Mouse (Mus musculus) liver, embryonic 15.5 days (tissue): Measurements from ENCODE around the gene Ap1s3. TPM values are rescaled to one million over a fixed set of nuclear protein-coding genes. Genes with fewer than 3 reads are reported as not detected.

Experiments
- ATAC-seq: fragments of 200-750 bp; cut with Nextera tagmentation; 2 replicates; pipeline ENCODE4 v1.8.0; 2017; ENCODE audit warnings: moderate number of reproducible peaks, mild to moderate bottlenecking, moderate library complexity; ENCODE audit not compliant: insufficient read depth
- H3K27ac ChIP-seq: fragments of 300-500 bp; sonication (generic); replicated peaks from 2 replicates; pipeline ENCODE4 v1.5.1; 2015; ENCODE audit warnings: mild to moderate bottlenecking, inconsistent platforms
- H3K27me3 ChIP-seq: fragments of 300-500 bp; sonication (generic); 2 replicates; pipeline ENCODE4 v1.6.1; 2015; ENCODE audit warnings: mild to moderate bottlenecking, inconsistent platforms
- H3K36me3 ChIP-seq: fragments of 300-500 bp; sonication (generic); replicated peaks from 2 replicates; pipeline ENCODE4 v1.6.1; 2015; ENCODE audit warnings: moderate library complexity, mild to moderate bottlenecking, inconsistent platforms
- H3K4me1 ChIP-seq: fragments of 300-500 bp; sonication (generic); replicated peaks from 2 replicates; pipeline ENCODE4 v1.6.1; 2015; ENCODE audit warnings: inconsistent platforms
- H3K4me2 ChIP-seq: fragments of 300-500 bp; sonication (generic); 2 replicates; pipeline ENCODE4 v1.6.1; 2015; ENCODE audit warnings: moderate library complexity, mild to moderate bottlenecking, inconsistent platforms
- H3K4me3 ChIP-seq: fragments of 300-500 bp; sonication (generic); replicated peaks from 2 replicates; pipeline ENCODE4 v1.5.1; 2015; ENCODE audit warnings: mild to moderate bottlenecking, inconsistent platforms
- H3K9ac ChIP-seq: fragments of 300-500 bp; sonication (generic); 2 replicates; pipeline ENCODE4 v1.6.1; 2015; ENCODE audit warnings: moderate library complexity, mild to moderate bottlenecking, inconsistent platforms
- H3K9me3 ChIP-seq: fragments of 300-500 bp; sonication (generic); replicated peaks from 2 replicates; pipeline ENCODE4 v1.6.1; 2016; ENCODE audit warnings: inconsistent platforms
- WGBS: fragments of 180-500 bp; shearing (Covaris S2); methylation state at CpG from one replicate; pipeline ENCODE4 v1.1.7; 2015; ENCODE audit warnings: mixed read lengths; ENCODE audit not compliant: insufficient replicate concordance; 5-methylcytosine and 5-hydroxymethylcytosine counted together
- polyA plus RNA-seq: library from polyadenylated mRNA; unstranded; fragments of >200 nt; fragmentation: Nextera tagmentation; extraction: Ambion mirVana; gene quantifications from 2 replicates; pipeline ENCODE4 v1.2.1, GENCODE M21; 2015

Ap1s3 gene
- polyA plus RNA-seq = 0.09 and 0.24 TPM in 2 replicates

DNA sequence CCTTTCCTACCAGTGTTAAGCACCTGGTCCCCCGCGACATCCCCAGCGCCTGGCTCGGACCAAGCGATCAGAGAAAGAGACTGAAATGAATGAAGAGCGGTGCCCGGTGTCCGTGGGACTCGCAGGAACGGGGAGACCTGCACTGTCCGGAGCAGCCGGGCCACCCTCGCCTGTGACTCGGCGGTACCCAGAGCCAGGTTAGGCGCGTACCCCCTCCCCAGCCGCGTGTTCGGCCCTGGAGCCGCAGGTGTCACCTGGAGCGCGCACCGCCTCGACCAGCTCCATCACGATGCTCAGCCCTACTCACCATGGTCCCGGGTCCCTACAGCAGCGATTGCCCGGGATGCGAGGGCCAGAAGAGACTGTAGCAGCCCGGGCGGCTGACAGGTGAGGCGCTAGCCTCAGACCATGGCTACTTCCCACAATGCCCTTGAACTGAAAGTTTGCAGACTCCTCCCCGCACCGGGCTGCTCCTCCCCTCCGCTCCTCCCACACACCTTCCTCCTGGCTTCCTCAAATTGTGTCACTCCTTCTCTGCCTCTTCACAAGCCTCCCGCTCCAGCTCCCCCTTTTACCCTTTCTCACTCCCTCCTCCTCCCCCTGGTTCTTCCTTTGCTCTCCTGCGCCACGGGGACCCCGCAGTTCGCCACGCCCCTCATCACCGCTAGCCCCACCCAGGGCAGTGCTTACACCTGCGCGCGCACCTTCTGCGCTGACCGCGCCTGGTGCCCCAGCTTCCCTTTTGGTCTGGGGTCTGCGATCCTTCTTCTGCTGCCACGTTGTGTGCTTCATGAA, at the start of gene Ap1s3:
TSS of gene Ap1s3 (minus strand) at position 430 of the 795 bp plus-strand sequence.
- Histone ChIP-seq H3K27me3 (peaks cover 32% of the 10 kb centered on the region), H3K27ac (no peak within 1 kb of the TSS), H3K4me3 (peak within 1 kb of the TSS; percentile 70), H3K9me3 (no peaks in the 10 kb centered on the region), H3K4me1 (peaks cover 11% of the 10 kb centered on the region), H3K4me2 (peak within 1 kb of the TSS; percentile 90), H3K9ac (peak within 1 kb of the TSS; percentile 57), H3K36me3 (no peaks in the 10 kb centered on the region)
- ATAC-seq = peak; percentile 91
- WGBS = under 1% methylated on average over 51 of the region's 51 CpGs

DNA sequence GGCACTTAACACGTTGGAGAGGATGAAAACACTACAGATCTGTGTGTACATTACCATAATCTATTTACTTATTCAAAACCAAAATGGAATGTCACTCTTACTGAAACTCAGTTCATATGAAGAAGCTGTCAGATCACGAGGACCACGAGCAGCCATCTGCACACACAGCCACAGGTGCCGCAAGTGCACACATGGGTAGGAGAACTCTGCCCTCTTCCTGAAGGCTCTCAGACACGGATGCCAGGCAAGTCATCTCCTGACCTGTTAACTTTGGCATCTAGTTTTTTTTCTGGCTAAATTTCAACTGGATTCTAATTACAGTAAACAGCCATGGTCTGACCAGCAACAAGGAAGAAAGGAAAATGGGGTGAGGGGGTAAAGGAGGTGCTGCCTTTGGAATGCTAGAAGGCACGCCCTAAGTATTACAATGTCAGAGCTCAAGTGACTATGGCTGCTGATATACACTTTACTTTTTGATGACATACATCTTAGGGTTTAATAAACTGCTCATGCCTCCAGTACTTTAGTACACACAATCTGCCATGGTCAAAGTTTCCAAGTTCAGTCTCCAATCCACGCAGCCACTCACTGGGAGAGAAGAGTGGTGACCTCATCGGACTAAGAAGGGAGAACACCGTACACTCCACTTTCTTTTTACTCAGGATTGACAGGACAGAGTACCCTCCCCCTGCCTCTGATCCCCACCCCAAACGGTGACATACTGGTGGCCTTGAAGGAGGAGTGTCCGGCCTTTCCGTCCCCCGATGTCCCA, 42.6 kb upstream of the Ap1s3 start:
- H3K27ac ChIP-seq = no peak overlapping the region
- WGBS = 73% methylated on average over 13 of the region's 13 CpGs
- no peak for ATAC-seq
- H3K36me3 ChIP-seq = peaks cover 13% of the 10 kb centered on the region
- no peaks in the 10 kb centered on the region for H3K27me3 ChIP-seq
- no peak overlapping the region for H3K4me2 ChIP-seq
- H3K4me1 ChIP-seq = 0 out of 2 replicates have a peak, but pooled peaks cover 3% of the 10 kb centered on the region
- H3K9me3 ChIP-seq = no peaks in the 10 kb centered on the region
- no peak overlapping the region for H3K4me3 ChIP-seq
- no peak overlapping the region for H3K9ac ChIP-seq

DNA sequence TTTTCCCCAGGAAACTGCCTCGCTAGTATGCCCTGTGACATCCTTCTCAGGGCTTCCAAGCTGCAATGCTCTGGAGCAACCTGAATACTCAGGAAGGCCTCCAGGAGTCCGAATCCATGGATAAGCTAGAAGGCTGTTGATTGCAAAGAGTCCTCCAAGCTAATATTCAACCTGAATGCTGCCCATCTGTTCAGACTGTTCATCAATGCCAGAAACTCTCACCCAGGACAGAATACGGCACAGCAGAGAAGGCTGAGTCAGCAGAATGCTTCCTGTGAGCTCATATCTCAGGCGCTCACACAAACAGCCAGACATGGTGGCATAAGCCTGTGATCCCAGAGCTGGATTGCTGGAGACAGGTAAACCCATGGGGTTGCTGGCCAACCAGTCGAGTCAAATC, 41.3 kb upstream of the Ap1s3 start:
- no peak overlapping the region for H3K4me3 ChIP-seq
- no peak overlapping the region for H3K27ac ChIP-seq
- H3K9me3 ChIP-seq = no peaks in the 10 kb centered on the region
- 0 out of 2 replicates have a peak, but pooled peaks cover 3% of the 10 kb centered on the region for H3K4me1 ChIP-seq
- no peak overlapping the region for H3K9ac ChIP-seq
- WGBS = 64% methylated on average over 5 of the region's 5 CpGs
- H3K27me3 ChIP-seq = no peaks in the 10 kb centered on the region
- ATAC-seq = no peak
- peaks cover 13% of the 10 kb centered on the region for H3K36me3 ChIP-seq
- no peak overlapping the region for H3K4me2 ChIP-seq

DNA sequence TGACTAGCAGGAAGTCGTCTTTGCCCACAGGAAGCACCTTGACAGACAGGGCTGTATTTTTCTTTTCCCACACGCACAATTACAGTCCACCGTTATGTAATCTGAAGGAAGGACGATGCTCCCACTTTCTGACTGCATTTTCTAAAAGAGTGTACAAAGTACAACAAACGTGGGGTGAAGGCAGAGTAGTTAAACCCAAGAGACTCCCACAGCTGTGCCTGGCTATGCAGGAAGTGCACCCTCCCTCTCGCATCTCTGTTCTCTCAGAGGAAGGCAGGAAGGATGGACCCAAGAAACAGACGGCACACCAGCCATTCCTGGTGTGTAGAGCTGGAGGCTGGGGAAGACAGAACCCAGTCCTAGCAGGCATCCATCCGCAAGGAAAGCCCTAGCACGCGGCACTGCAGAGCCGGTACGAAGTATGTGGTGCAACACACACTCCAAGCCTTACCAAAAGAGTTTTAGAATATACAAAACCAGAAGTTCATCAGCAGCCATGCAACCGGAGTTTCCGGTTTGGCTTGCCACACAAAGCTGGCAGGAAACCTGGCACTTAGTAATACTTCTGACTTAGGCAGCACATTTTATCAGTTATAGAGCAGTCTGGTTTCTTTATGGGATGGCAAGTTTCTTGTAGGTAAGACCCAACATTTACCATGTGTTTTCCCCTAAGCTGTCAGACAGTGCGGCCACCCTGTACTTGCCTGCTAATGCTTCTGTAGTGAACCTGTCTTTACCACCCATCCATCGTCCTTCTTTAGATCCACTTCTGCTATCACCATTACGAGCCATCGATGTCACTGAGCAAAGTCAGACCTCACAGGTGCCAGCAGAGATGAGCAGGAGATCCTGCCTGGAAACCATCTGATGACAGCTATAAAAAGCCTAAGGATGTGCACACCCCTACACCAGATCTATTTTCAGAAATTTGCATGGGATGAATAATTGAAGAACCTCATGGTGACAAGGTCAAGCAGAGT, 39.7 kb upstream of the Ap1s3 start:
- no peak for ATAC-seq
- Histone ChIP-seq H3K9ac (no peak overlapping the region), H3K4me3 (no peak overlapping the region), H3K9me3 (no peaks in the 10 kb centered on the region), H3K27me3 (no peaks in the 10 kb centered on the region), H3K4me1 (0 out of 2 replicates have a peak, but pooled peaks cover 3% of the 10 kb centered on the region), H3K4me2 (peak overlapping the region; percentile 14; the same call in 1 of the 2 replicates), H3K27ac (no peak overlapping the region), H3K36me3 (peaks cover 21% of the 10 kb centered on the region)
- WGBS = 26% methylated on average over 18 of the region's 18 CpGs

DNA sequence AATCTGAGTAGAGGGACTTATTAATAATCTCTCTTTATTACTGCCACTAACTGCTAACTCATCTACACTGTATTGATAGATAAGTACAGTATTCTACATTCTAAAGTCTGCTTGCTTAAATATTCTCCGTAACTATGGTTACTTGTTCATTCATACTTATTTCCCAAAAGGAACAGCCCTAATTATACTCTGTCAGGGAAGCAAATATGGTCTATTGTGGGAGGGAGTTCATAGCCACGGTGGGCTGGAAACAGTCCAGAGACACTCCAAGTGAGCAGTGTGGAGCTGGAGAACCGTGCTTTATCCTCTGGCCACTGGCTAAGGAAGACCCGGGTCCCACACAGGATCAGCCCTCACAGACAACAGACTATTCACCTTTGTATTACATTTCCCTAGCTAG, 38.9 kb upstream of the Ap1s3 start:
- Histone ChIP-seq H3K27ac (no peak overlapping the region), H3K4me2 (no peak overlapping the region), H3K27me3 (no peaks in the 10 kb centered on the region), H3K4me1 (0 out of 2 replicates have a peak, but pooled peaks cover 3% of the 10 kb centered on the region), H3K36me3 (peaks cover 21% of the 10 kb centered on the region), H3K9ac (no peak overlapping the region), H3K4me3 (no peak overlapping the region), H3K9me3 (no peaks in the 10 kb centered on the region)
- 32% methylated on average over 4 of the region's 4 CpGs for WGBS
- ATAC-seq = no peak

DNA sequence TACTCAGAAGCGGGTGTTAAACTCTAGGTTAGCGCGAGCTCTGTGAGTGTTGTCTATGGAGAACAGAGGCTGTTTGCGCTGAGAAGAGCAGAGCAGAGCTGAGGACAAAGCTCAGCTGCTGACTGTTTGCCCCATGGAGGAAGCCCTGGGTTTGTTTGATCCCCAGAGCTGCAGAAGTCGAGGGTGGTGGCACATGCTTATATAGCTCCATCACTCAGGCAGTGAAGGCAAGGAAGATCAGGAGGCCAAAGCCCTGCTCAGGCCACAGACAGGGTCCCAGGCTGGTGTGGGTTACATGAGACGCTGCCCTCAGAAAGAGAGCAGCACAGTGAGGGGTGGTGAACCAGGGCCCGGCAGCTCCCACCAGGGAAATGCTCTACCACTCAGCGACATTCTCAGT, 38.4 kb upstream of the Ap1s3 start:
- Histone ChIP-seq H3K27ac (no peak overlapping the region), H3K4me2 (no peak overlapping the region)
- WGBS = 57% methylated on average over 8 of the region's 8 CpGs

DNA sequence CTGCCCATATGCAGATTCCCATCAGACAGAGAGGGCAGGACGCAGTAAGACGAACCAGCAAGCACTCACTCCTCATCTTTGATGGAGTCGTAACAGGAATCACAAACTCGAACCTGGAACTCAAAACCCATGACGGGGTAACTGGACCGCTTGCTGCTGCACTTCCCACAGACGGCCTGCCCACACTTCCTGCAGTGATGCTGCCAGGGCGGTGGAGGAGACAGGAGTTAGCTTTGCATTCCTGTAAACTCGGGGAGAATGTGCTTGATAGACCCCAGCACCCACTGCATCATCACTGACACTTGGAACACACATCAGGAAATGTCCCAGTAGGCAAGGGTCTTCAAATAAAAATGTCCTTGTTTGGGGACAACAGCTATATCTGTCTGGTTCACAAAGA, 35.6 kb upstream of the Ap1s3 start:
- Histone ChIP-seq H3K9me3 (no peaks in the 10 kb centered on the region), H3K4me1 (0 out of 2 replicates have a peak, but pooled peaks cover 3% of the 10 kb centered on the region), H3K27me3 (no peaks in the 10 kb centered on the region), H3K4me2 (no peak overlapping the region), H3K27ac (no peak overlapping the region), H3K4me3 (no peak overlapping the region), H3K36me3 (peaks cover 8% of the 10 kb centered on the region), H3K9ac (no peak overlapping the region)
- WGBS = 70% methylated on average over 9 of the region's 9 CpGs
- no peak for ATAC-seq

More for the DNA sequence above, 38.4 kb upstream of the Ap1s3 start:
- Histone ChIP-seq H3K4me1 (0 out of 2 replicates have a peak, but pooled peaks cover 3% of the 10 kb centered on the region), H3K9ac (no peak overlapping the region), H3K9me3 (no peaks in the 10 kb centered on the region), H3K27me3 (no peaks in the 10 kb centered on the region), H3K36me3 (peaks cover 21% of the 10 kb centered on the region), H3K4me3 (no peak overlapping the region)
- ATAC-seq = no peak

DNA sequence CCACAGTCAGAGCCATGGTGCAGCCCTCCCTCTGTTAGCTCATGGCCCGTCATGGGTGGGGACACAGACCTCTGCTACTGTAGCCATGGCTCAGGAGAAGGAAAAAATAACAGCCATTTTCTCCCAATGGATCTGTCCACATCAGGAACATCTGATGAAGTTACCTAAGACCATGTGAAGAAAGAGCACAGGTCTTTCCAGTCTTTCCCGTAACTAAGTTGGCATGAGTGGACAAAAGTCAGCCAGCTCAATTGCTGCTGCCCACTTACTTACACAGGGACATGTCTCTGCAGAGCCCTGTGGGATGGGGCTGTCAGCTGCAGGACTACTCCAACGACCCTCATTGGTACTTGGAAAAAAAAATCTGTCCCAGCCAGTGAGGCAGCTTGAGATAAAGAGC, 34.9 kb upstream of the Ap1s3 start:
- WGBS = 61% methylated on average over 3 of the region's 3 CpGs
- no peak overlapping the region for H3K4me3 ChIP-seq
- peaks cover 8% of the 10 kb centered on the region for H3K36me3 ChIP-seq
- no peaks in the 10 kb centered on the region for H3K27me3 ChIP-seq
- no peak for ATAC-seq
- H3K27ac ChIP-seq = no peak overlapping the region
- H3K4me1 ChIP-seq = 0 out of 2 replicates have a peak, but pooled peaks cover 3% of the 10 kb centered on the region
- H3K4me2 ChIP-seq = no peak overlapping the region
- H3K9me3 ChIP-seq = no peaks in the 10 kb centered on the region
- no peak overlapping the region for H3K9ac ChIP-seq

DNA sequence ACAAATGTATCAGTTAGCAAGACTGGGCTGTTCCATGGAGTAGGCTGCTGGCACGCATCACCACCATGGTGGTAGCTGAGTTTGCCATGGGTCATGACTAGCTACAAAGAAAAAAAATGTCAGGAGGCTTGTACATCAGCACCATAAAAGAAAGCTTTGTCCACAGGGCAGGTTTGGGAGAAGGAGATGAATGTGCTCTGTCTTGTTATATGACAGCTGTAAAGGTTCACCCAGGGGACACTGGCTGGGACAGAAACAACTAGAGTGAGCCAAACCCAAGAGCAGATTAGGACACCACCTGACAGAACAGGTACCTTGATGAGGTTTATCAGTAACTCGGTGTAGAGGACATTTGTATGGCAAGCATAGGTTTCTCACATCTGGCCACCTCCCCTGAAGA, 32.9 kb upstream of the Ap1s3 start:
- ATAC-seq = no peak
- Histone ChIP-seq H3K9me3 (no peaks in the 10 kb centered on the region), H3K27me3 (no peaks in the 10 kb centered on the region), H3K27ac (no peak overlapping the region), H3K9ac (no peak overlapping the region), H3K4me2 (no peak overlapping the region), H3K4me3 (no peak overlapping the region), H3K4me1 (no peaks in the 10 kb centered on the region), H3K36me3 (peaks cover 8% of the 10 kb centered on the region)
- 78% methylated on average over 2 of the region's 2 CpGs for WGBS

DNA sequence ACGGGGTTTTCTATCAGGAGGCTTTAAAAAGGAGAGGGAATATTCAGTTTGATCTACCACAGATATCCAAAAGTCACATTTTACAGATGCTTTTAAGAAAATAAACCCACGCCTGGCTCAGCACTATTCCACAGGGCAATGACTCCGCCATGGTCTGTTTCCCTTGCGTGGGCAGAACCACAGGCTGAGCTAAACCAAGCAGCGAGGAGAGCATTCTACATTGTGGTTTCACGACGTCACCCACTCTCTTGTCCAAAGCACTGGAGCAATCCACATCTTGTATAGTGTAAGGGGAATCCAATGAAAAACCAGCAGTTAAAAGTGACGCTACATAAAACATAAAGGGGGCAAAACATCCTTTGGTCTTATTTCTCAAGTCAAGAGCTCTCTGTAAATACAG, 31.7 kb upstream of the Ap1s3 start:
- Histone ChIP-seq H3K36me3 (peaks cover 8% of the 10 kb centered on the region; the same call in 1 of the 2 replicates), H3K4me3 (no peak overlapping the region), H3K27ac (no peak overlapping the region), H3K9ac (no peak overlapping the region), H3K4me1 (no peaks in the 10 kb centered on the region), H3K27me3 (no peaks in the 10 kb centered on the region), H3K4me2 (no peak overlapping the region), H3K9me3 (no peaks in the 10 kb centered on the region)
- 66% methylated on average over 8 of the region's 8 CpGs for WGBS
- ATAC-seq = no peak
